Mouse (Mus musculus) liver, embryonic 14.5 days (tissue): ENCODE measurements around the gene Ints3.

ENCODE experiments used
- CTCF ChIP-seq: IDR thresholded peaks from 2 replicates; pipeline ENCODE4 v1.5.1; 2016; ENCODE audit warnings: antibody characterized with exemption, low read depth, control low read depth
- EP300 ChIP-seq: IDR thresholded peaks from 2 replicates; pipeline ENCODE4 v1.6.1; 2016; ENCODE audit warnings: antibody characterized with exemption, low read depth

DNA sequence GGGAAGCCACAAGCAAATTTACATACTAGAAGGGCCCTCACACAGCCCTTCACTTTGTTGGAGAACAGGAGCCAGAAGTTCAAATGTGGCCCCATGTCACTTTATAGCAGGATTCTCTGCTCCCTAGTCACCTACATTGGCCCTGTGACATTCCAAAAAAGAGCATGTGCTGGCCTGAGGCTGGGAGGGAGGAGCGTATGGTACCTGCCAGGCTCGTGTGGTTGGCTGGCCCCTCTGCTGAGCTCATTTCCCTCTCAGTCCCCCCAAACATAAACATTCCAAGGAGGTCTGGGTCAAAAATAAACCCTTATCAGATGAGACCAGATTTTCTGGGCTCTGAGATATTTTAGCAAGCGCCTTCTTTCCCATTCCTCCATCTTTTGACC is 20.4 kb downstream of the Ints3 start:
- TF ChIP-seq CTCF: no peak
- TF ChIP-seq EP300: no peak
